Mouse (Mus musculus) limb, embryonic 14.5 days (tissue): Measurements from ENCODE around the gene Ssx2ip. TPM values are rescaled to one million over a fixed set of nuclear protein-coding genes. Genes with fewer than 3 reads are reported as not detected.

Experiments used
- ATAC-seq: fragments of 200-750 bp; cut with Nextera tagmentation; 2 replicates; pipeline ENCODE4 v1.8.0; 2017; ENCODE audit warnings: low read depth, moderate number of reproducible peaks, moderate TSS enrichment; ENCODE audit not compliant: low FRiP score
- DNase-seq: peaks from one replicate; pipeline ENCODE4 v3.0.0-alpha.2; 2015; ENCODE audit warnings: low spot score
- H3K27ac ChIP-seq: fragments of 300-500 bp; sonication (generic); replicated peaks from 2 replicates; pipeline ENCODE4 v1.5.1; 2014; ENCODE audit warnings: low read depth, mild to moderate bottlenecking, low read length, moderate library complexity, mixed read lengths
- H3K27me3 ChIP-seq: fragments of 300-500 bp; sonication (generic); 2 replicates; pipeline ENCODE4 v1.6.1; 2014; ENCODE audit warnings: low read length, mixed read lengths; ENCODE audit not compliant: control insufficient read depth, insufficient read depth
- H3K36me3 ChIP-seq: fragments of 300-500 bp; sonication (generic); 2 replicates; pipeline ENCODE4 v1.6.1; 2014; ENCODE audit warnings: mild to moderate bottlenecking, low read length, moderate library complexity, mixed read lengths; ENCODE audit not compliant: control insufficient read depth, insufficient read depth
- H3K4me1 ChIP-seq: fragments of 300-500 bp; sonication (generic); 2 replicates; pipeline ENCODE4 v1.6.1; 2014; ENCODE audit warnings: antibody characterized with exemption, low read length, mixed read lengths; ENCODE audit not compliant: control insufficient read depth, insufficient read depth
- H3K4me2 ChIP-seq: fragments of 300-500 bp; sonication (generic); replicated peaks from 2 replicates; pipeline ENCODE4 v1.6.1; 2014; ENCODE audit warnings: low read depth, mild to moderate bottlenecking, low read length, moderate library complexity; ENCODE audit not compliant: severe bottlenecking
- H3K4me3 ChIP-seq: fragments of 300-500 bp; sonication (generic); replicated peaks from 2 replicates; pipeline ENCODE4 v1.5.1; 2014; ENCODE audit warnings: low read length
- H3K9ac ChIP-seq: fragments of 300-500 bp; sonication (generic); 2 replicates; pipeline ENCODE4 v1.6.1; 2014; ENCODE audit warnings: mild to moderate bottlenecking, low read depth, low read length, moderate library complexity; ENCODE audit not compliant: severe bottlenecking
- H3K9me3 ChIP-seq: fragments of 300-500 bp; sonication (generic); 2 replicates; pipeline ENCODE4 v1.6.1; 2016; ENCODE audit warnings: low read length; ENCODE audit not compliant: control insufficient read depth
- POLR2A ChIP-seq: fragments of 200-500 bp; IDR thresholded peaks from 2 replicates; pipeline ENCODE4 v1.8.0; 2012; ENCODE audit warnings: inconsistent platforms, mild to moderate bottlenecking, moderate library complexity, borderline replicate concordance; ENCODE audit not compliant: insufficient read depth, insufficient read length; ENCODE audit errors: extremely low read depth
- WGBS: fragments of 180-500 bp; shearing (Covaris S2); extraction: QIAGEN DNeasy Blood & Tissue Kit; methylation state at CpG from one replicate; pipeline ENCODE4 v1.1.7; 2014; 5-methylcytosine and 5-hydroxymethylcytosine counted together
- polyA plus RNA-seq, 2 experiments: library from polyadenylated mRNA; depleted of rRNA in 1 of 2; stranded (reverse) in 1 of 2; unstranded in 1 of 2; fragments of >200 nt; fragmentation: Nextera tagmentation in 1 of 2; extraction: Ambion mirVana in 1 of 2; gene quantifications; 2 replicates each; pipeline versions ENCODE4 v1.2.1 to v1.2.3; 2012 to 2014

Gene Ssx2ip
- polyA plus RNA-seq, 2 experiments = 12.2 to 32.6 TPM

DNA sequence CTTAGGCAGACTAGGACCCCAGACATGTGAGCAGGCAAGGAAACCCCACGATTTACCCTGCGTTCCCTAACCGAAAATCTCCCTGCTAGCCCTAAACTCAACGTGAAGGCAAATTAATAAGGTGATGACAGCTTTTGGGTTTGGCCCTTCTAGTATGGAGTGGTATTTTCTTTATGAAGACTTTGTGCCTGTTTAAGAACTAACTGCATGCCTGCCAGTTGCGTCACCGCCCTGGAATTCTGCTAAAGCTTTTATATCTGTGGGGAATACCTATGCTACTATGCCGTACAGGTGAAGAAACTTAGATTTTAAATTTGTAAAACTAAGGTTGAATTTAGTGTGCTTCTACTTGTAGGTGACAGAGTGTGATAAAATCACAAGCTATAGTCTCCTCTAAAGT, 8.0 kb downstream of the Ssx2ip start:
- 69% methylated on average over 7 of the region's 7 CpGs for WGBS
- no peak for ATAC-seq
- DNase-seq = no peak
- H3K4me3 ChIP-seq = no peak overlapping the region
- no peak overlapping the region for H3K4me2 ChIP-seq
- no peak overlapping the region for H3K9ac ChIP-seq
- no peaks in the 10 kb centered on the region for H3K9me3 ChIP-seq
- 0 out of 2 replicates have a peak, but pooled peaks cover 2% of the 10 kb centered on the region for H3K36me3 ChIP-seq
- no peak for TF ChIP-seq POLR2A
- no peaks in the 10 kb centered on the region for H3K27me3 ChIP-seq
- H3K27ac ChIP-seq = no peak overlapping the region; the same call in 1 of the 2 replicates
- no peaks in the 10 kb centered on the region for H3K4me1 ChIP-seq

- Histone ChIP-seq H3K27me3 (no peaks in the 10 kb centered on the region), H3K4me1 (no peaks in the 10 kb centered on the region), H3K9ac (no peak overlapping the region), H3K27ac (no peak overlapping the region), H3K4me3 (no peak overlapping the region), H3K4me2 (no peak overlapping the region), H3K9me3 (no peaks in the 10 kb centered on the region), H3K36me3 (peaks cover 5% of the 10 kb centered on the region)
- WGBS = 87% methylated on average over 13 of the region's 13 CpGs
- DNase-seq (no peak), ATAC-seq (no peak)
- no peak for TF ChIP-seq POLR2A
Observed at GRCm38 (mm10) chr3:146413016-146413415, 8.6 kb downstream of the Ssx2ip start.

DNA sequence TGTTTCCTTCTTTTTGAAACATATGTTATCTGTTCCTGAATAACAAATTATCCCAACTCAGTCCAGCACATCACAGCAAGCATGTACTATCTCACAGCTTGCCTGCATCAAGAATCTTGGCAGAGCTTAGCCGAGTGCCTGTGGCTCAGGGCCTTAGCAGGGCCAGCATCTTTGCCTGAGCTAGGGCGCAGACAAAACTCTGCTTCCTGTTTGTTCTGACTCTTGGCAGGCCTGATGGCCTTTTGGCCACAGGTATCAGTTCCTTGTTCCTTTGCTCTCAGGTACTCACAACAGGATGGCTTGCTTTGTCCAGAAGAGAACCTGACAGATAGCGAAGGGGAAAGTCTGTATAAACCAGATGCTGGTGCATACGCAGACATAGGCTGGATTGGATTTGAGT, 9.6 kb downstream of the Ssx2ip start:
- Histone ChIP-seq H3K36me3 (peaks cover 12% of the 10 kb centered on the region), H3K27ac (no peak overlapping the region), H3K27me3 (no peaks in the 10 kb centered on the region), H3K9ac (no peak overlapping the region), H3K9me3 (no peaks in the 10 kb centered on the region), H3K4me3 (no peak overlapping the region), H3K4me1 (no peaks in the 10 kb centered on the region), H3K4me2 (no peak overlapping the region)
- DNase-seq (no peak), ATAC-seq (no peak)
- no peak for TF ChIP-seq POLR2A
- WGBS = 97% methylated on average over 4 of the region's 4 CpGs

DNA sequence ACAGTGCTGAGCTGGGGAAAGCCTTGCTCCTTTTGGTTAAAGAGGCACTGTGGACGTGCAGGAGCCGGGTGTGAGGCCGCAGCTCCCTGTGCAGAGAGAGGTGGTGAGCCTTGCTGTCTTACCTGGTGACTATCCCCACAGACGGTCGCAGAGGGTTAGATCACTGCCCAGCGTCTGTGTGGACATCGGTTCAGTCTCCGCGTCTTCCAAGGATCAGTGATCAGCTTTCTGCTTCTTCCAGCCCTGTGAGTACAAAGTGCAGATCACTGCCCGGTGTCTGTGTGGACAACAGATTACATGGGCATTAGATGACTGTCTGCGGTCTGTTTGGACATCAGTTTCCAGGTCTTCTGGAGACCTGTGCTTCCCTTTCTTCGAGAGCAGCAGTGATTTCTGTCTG, 10.1 kb downstream of the Ssx2ip start:
- H3K9me3 ChIP-seq = no peaks in the 10 kb centered on the region
- H3K4me3 ChIP-seq = no peak overlapping the region
- no peak for TF ChIP-seq POLR2A
- no peaks in the 10 kb centered on the region for H3K4me1 ChIP-seq
- H3K27ac ChIP-seq = no peak overlapping the region
- ATAC-seq = no peak
- H3K9ac ChIP-seq = no peak overlapping the region
- no peak overlapping the region for H3K4me2 ChIP-seq
- no peak for DNase-seq
- 96% methylated on average over 12 of the region's 12 CpGs for WGBS
- H3K27me3 ChIP-seq = no peaks in the 10 kb centered on the region
- H3K36me3 ChIP-seq = peaks cover 18% of the 10 kb centered on the region

- Histone ChIP-seq H3K9me3 (no peaks in the 10 kb centered on the region), H3K9ac (no peak overlapping the region), H3K4me2 (no peak overlapping the region), H3K4me3 (no peak overlapping the region), H3K36me3 (peaks cover 34% of the 10 kb centered on the region), H3K4me1 (no peaks in the 10 kb centered on the region; the same call in 1 of the 2 replicates), H3K27me3 (no peaks in the 10 kb centered on the region), H3K27ac (no peak overlapping the region)
- TF ChIP-seq POLR2A = no peak
- ATAC-seq = no peak
- DNase-seq = no peak
- 95% methylated on average over 8 of the region's 8 CpGs for WGBS
Observed at GRCm38 (mm10) chr3:146417873-146418272, 13.4 kb downstream of the Ssx2ip start.

GRCm38 (mm10) chr3:146418901-146419300, 14.5 kb downstream of the Ssx2ip start:
- Histone ChIP-seq H3K27ac (no peak overlapping the region), H3K4me2 (no peak overlapping the region), H3K4me1 (no peaks in the 10 kb centered on the region; the same call in 1 of the 2 replicates), H3K9me3 (no peaks in the 10 kb centered on the region), H3K27me3 (no peaks in the 10 kb centered on the region), H3K36me3 (peaks cover 43% of the 10 kb centered on the region), H3K4me3 (no peak overlapping the region), H3K9ac (no peak overlapping the region)
- no peak for TF ChIP-seq POLR2A
- DNase-seq (no peak), ATAC-seq (no peak)
- 82% methylated on average over 7 of the region's 7 CpGs for WGBS
